Mouse (Mus musculus): ENCODE results near the gene Calhm6.

GRCm38 (mm10) chr10:34138027-34138426 is 10.2 kb upstream of the Calhm6 start:
- no peak for TF ChIP-seq POLR2A (IDR thresholded peaks at IDR 0.05; ENCODE audit: low read depth, low read length)
- TF ChIP-seq CTCF (IDR thresholded peaks at IDR 0.05; ENCODE audit: borderline replicate concordance, insufficient read depth, low read length): no peak

Data from embryonic fibroblast, embryonic 13.5 days (primary cell).